Mouse (Mus musculus): ENCODE data around the gene Prickle1. TPM values are rescaled to one million over a fixed set of nuclear protein-coding genes. Genes with fewer than 3 reads are reported as not detected.

Gene Prickle1
- polyA plus RNA-seq, 1 experiment: 1.9 TPM

DNA sequence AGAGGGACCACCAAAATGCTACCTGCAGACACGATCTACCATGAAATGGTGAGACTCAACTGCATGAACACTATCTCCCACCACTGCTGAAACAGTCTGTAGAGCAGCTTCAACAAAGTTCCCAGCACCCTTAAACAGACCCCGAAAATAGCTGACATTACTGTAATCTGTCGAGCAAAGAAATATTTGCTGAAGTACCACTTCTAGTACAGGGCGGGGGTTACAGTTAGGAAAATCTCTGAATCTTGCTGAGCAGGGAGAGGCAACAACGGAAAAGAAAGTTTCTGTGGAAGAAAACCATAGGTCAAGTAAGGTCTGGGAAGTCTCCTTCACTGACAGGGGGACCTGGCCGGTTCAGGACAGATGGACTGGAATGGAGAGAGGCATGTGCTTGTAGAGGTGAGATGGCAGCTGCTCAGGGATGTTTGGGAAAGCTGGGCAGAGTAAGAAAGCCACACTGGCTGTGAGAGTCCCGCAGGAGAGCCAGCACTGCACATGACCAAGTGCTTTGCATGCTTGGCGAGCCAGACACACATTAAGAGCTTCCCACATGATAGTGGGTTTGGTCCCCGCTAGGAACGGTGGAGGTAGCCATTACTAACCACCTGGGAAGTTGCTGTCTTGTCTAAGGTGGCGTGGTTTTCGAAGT lies 41.4 kb downstream of the Prickle1 start:
- Histone ChIP-seq H3K4me1 (ENCODE audit: control insufficient read depth, insufficient read depth, insufficient read length, low read length) (peaks cover 3% of the 10 kb centered on the region), H3K4me3 (ENCODE audit: low read depth, low read length) (no peak overlapping the region), H3K36me3 (ENCODE audit: control insufficient read depth, insufficient read depth, low read length) (no peaks in the 10 kb centered on the region), H3K27ac (ENCODE audit: insufficient read depth, low read depth, low read length) (no peak overlapping the region), H3K27me3 (ENCODE audit: control insufficient read depth, insufficient read depth, low read length) (no peaks in the 10 kb centered on the region)
- WGBS: 75% methylated on average over 12 of the region's 12 CpGs
- no peak for TF ChIP-seq POLR2A (IDR thresholded peaks at IDR 0.05; ENCODE audit: low read depth, low read length)
- TF ChIP-seq CTCF (IDR thresholded peaks at IDR 0.05; ENCODE audit: extremely low read depth, insufficient read length, insufficient replicate concordance, low read depth, low read length): no peak

DNA sequence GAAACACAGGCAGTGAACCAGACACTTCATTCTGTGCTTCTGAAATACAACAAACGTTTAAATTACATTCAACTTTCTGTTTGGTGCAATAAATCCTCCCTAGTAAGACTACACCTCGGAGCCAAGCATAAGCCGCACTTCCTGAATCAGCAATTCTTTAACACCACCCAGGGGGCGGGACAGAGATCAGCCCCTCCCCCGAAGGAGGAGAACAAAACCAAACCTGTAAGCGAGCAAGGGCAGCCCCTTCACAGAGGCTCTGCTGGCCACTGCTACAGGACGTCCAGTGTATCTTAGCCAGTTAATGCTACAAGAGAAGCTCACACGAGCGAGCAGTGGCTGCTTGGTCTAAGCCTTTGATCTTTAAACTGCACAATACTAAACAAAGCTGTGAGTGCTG lies 43.5 kb downstream of the Prickle1 start:
- Histone ChIP-seq H3K27ac (ENCODE audit: insufficient read depth, low read depth, low read length) (no peak overlapping the region), H3K4me1 (ENCODE audit: control insufficient read depth, insufficient read depth, insufficient read length, low read length) (peaks cover 3% of the 10 kb centered on the region), H3K36me3 (ENCODE audit: control insufficient read depth, insufficient read depth, low read length) (no peaks in the 10 kb centered on the region), H3K4me3 (ENCODE audit: low read depth, low read length) (no peak overlapping the region), H3K27me3 (ENCODE audit: control insufficient read depth, insufficient read depth, low read length) (no peaks in the 10 kb centered on the region)
- 4% methylated on average over 9 of the region's 9 CpGs for WGBS
- TF ChIP-seq POLR2A (IDR thresholded peaks at IDR 0.05; ENCODE audit: low read depth, low read length): no peak
- no peak for TF ChIP-seq CTCF (IDR thresholded peaks at IDR 0.05; ENCODE audit: extremely low read depth, insufficient read length, insufficient replicate concordance, low read depth, low read length)

- H3K4me1 ChIP-seq (ENCODE audit: control insufficient read depth, insufficient read depth, insufficient read length, low read length): peaks cover 3% of the 10 kb centered on the region
- 85% methylated on average over 9 of the region's 9 CpGs for WGBS
- TF ChIP-seq CTCF (IDR thresholded peaks at IDR 0.05; ENCODE audit: extremely low read depth, insufficient read length, insufficient replicate concordance, low read depth, low read length) (no peak), POLR2A (IDR thresholded peaks at IDR 0.05; ENCODE audit: low read depth, low read length) (no peak)
- no peaks in the 10 kb centered on the region for H3K36me3 ChIP-seq (ENCODE audit: control insufficient read depth, insufficient read depth, low read length)
- H3K27ac ChIP-seq (ENCODE audit: insufficient read depth, low read depth, low read length): no peak overlapping the region
- H3K4me3 ChIP-seq (ENCODE audit: low read depth, low read length): no peak overlapping the region
- H3K27me3 ChIP-seq (ENCODE audit: control insufficient read depth, insufficient read depth, low read length): no peaks in the 10 kb centered on the region
Observed at GRCm38 (mm10) chr15:93548297-93548696, 47.4 kb downstream of the Prickle1 start.

DNA sequence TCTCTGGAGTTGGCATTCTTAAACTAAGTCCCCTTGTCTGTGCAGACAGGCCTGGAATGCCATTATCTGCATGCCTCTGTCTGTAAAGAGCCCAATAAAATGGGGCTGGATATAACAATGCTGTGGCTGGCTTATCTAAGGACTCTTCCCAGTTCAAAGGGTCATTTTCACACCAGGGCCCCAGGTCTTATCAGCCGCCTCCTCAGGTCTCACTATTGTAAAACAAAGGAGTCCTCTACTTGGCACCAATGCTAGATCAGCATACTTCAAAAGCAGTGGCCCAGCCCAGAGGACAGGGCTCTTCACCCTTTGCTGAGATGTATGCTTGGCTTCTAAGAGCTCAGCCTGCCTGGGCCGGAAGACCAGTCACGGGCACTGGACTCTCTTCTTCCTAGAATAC lies 56.3 kb downstream of the Prickle1 start:
- H3K27ac ChIP-seq (ENCODE audit: insufficient read depth, low read depth, low read length): no peak overlapping the region
- TF ChIP-seq POLR2A (IDR thresholded peaks at IDR 0.05; ENCODE audit: low read depth, low read length) (no peak), CTCF (IDR thresholded peaks at IDR 0.05; ENCODE audit: extremely low read depth, insufficient read length, insufficient replicate concordance, low read depth, low read length) (no peak)
- 43% methylated on average over 3 of the region's 3 CpGs for WGBS
- no peak overlapping the region for H3K4me3 ChIP-seq (ENCODE audit: low read depth, low read length)
- no peaks in the 10 kb centered on the region for H3K36me3 ChIP-seq (ENCODE audit: control insufficient read depth, insufficient read depth, low read length)
- no peaks in the 10 kb centered on the region for H3K27me3 ChIP-seq (ENCODE audit: control insufficient read depth, insufficient read depth, low read length)
- no peaks in the 10 kb centered on the region; the same call in 1 of the 2 replicates for H3K4me1 ChIP-seq (ENCODE audit: control insufficient read depth, insufficient read depth, insufficient read length, low read length)

GRCm38 (mm10) chr15:93538551-93539205 lies 57.0 kb downstream of the Prickle1 start:
- H3K4me1 ChIP-seq (ENCODE audit: control insufficient read depth, insufficient read depth, insufficient read length, low read length): no peaks in the 10 kb centered on the region; the same call in 1 of the 2 replicates
- TF ChIP-seq CTCF (IDR thresholded peaks at IDR 0.05; ENCODE audit: extremely low read depth, insufficient read length, insufficient replicate concordance, low read depth, low read length) (no peak), POLR2A (IDR thresholded peaks at IDR 0.05; ENCODE audit: low read depth, low read length) (no peak)
- no peak overlapping the region for H3K27ac ChIP-seq (ENCODE audit: insufficient read depth, low read depth, low read length)
- no peaks in the 10 kb centered on the region for H3K36me3 ChIP-seq (ENCODE audit: control insufficient read depth, insufficient read depth, low read length)
- H3K4me3 ChIP-seq (ENCODE audit: low read depth, low read length): no peak overlapping the region
- H3K27me3 ChIP-seq (ENCODE audit: control insufficient read depth, insufficient read depth, low read length): no peaks in the 10 kb centered on the region
- WGBS: 84% methylated on average over 21 of the region's 21 CpGs

GRCm38 (mm10) chr15:93537745-93538144 lies 57.9 kb downstream of the Prickle1 start:
- WGBS: 87% methylated on average over 7 of the region's 7 CpGs
- no peak overlapping the region for H3K27ac ChIP-seq (ENCODE audit: insufficient read depth, low read depth, low read length)
- no peaks in the 10 kb centered on the region; the same call in 1 of the 2 replicates for H3K4me1 ChIP-seq (ENCODE audit: control insufficient read depth, insufficient read depth, insufficient read length, low read length)
- TF ChIP-seq CTCF (IDR thresholded peaks at IDR 0.05; ENCODE audit: extremely low read depth, insufficient read length, insufficient replicate concordance, low read depth, low read length) (no peak), POLR2A (IDR thresholded peaks at IDR 0.05; ENCODE audit: low read depth, low read length) (no peak)
- no peaks in the 10 kb centered on the region for H3K27me3 ChIP-seq (ENCODE audit: control insufficient read depth, insufficient read depth, low read length)
- no peak overlapping the region for H3K4me3 ChIP-seq (ENCODE audit: low read depth, low read length)
- H3K36me3 ChIP-seq (ENCODE audit: control insufficient read depth, insufficient read depth, low read length): no peaks in the 10 kb centered on the region

- H3K4me3 ChIP-seq (ENCODE audit: low read depth, low read length): no peak overlapping the region
- TF ChIP-seq POLR2A (IDR thresholded peaks at IDR 0.05; ENCODE audit: low read depth, low read length) (no peak), CTCF (IDR thresholded peaks at IDR 0.05; ENCODE audit: extremely low read depth, insufficient read length, insufficient replicate concordance, low read depth, low read length) (no peak)
- H3K4me1 ChIP-seq (ENCODE audit: control insufficient read depth, insufficient read depth, insufficient read length, low read length): no peaks in the 10 kb centered on the region; the same call in 1 of the 2 replicates
- H3K36me3 ChIP-seq (ENCODE audit: control insufficient read depth, insufficient read depth, low read length): no peaks in the 10 kb centered on the region
- WGBS: 83% methylated on average over 4 of the region's 4 CpGs
- no peaks in the 10 kb centered on the region for H3K27me3 ChIP-seq (ENCODE audit: control insufficient read depth, insufficient read depth, low read length)
- no peak overlapping the region for H3K27ac ChIP-seq (ENCODE audit: insufficient read depth, low read depth, low read length)
Observed at GRCm38 (mm10) chr15:93536191-93536590, 59.5 kb downstream of the Prickle1 start.

All from small intestine, adult 2 months (tissue).